Mouse (Mus musculus) small intestine, adult 2 months (tissue): ENCODE results near the gene Itm2c. TPM values are rescaled to one million over a fixed set of nuclear protein-coding genes. Genes with fewer than 3 reads are reported as not detected.

Experiments used
- H3K27ac ChIP-seq: fragments of 200-500 bp; 2 replicates; pipeline ENCODE4 v1.5.1; 2012; ENCODE audit warnings: low read depth, low read length, control low read depth, inconsistent platforms; ENCODE audit not compliant: insufficient read depth
- H3K27me3 ChIP-seq: fragments of 200-500 bp; 2 replicates; pipeline ENCODE4 v1.6.1; 2012; ENCODE audit warnings: mild to moderate bottlenecking, moderate library complexity, low read length, inconsistent platforms; ENCODE audit not compliant: control insufficient read depth, insufficient read depth
- H3K36me3 ChIP-seq: fragments of 200-500 bp; 2 replicates; pipeline ENCODE4 v1.6.1; 2012; ENCODE audit warnings: mild to moderate bottlenecking, low read length, control low read depth, inconsistent platforms; ENCODE audit not compliant: control insufficient read depth, insufficient read depth
- H3K4me1 ChIP-seq: fragments of 200-500 bp; 2 replicates; pipeline ENCODE4 v1.6.1; 2012; ENCODE audit warnings: low read length, inconsistent platforms, mixed read lengths; ENCODE audit not compliant: control insufficient read depth, insufficient read depth, insufficient read length
- H3K4me3 ChIP-seq: fragments of 200-500 bp; 2 replicates; pipeline ENCODE4 v1.5.1; 2012; ENCODE audit warnings: low read depth, mild to moderate bottlenecking, control low read depth, inconsistent platforms, low read length, moderate library complexity
- CTCF ChIP-seq: fragments of 200-500 bp; IDR thresholded peaks from 2 replicates; pipeline ENCODE4 v1.5.1; 2012; ENCODE audit warnings: low read depth, mild to moderate bottlenecking, control low read depth, inconsistent platforms, low read length, moderate library complexity, mixed read lengths; ENCODE audit not compliant: insufficient replicate concordance, insufficient read length; ENCODE audit errors: extremely low read depth
- POLR2A ChIP-seq: fragments of 200-500 bp; IDR thresholded peaks from 2 replicates; pipeline ENCODE4 v1.6.1; 2012; ENCODE audit warnings: low read depth, mild to moderate bottlenecking, control low read depth, inconsistent platforms, low read length, moderate library complexity
- WGBS: fragments of 180-500 bp; shearing (Covaris S2); methylation state at CpG from one replicate; pipeline ENCODE4 v1.1.7; 2018; 5-methylcytosine and 5-hydroxymethylcytosine counted together
- polyA plus RNA-seq: library from polyadenylated mRNA; depleted of rRNA; stranded (reverse); fragments of >200 nt; gene quantifications from 2 replicates; pipeline ENCODE4 v1.2.3, GENCODE M21; 2012

Itm2c gene
- polyA plus RNA-seq, 1 experiment: 95.0 TPM

DNA sequence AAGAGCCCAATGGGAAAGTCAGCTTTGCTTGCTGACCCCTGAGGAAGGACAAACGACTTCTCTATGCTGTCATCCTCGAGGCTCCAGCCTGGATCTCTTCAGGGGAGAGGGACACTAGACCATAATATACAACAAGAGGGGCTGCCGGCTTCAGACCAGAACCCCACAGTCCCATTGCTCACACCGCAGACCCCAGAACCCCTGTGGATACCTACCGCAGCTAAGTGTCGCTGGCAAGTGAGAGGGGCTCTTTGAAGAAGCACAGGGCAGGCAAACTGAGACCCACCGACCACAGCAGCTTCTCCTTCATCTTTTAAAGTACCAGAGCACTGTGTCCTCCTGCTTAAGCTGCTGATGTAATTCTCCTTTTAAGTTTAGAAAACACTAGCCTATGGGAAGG lies 40.5 kb downstream of the Itm2c start:
- Histone ChIP-seq H3K4me3 (no peak overlapping the region), H3K27me3 (no peaks in the 10 kb centered on the region), H3K36me3 (no peaks in the 10 kb centered on the region), H3K27ac (no peak overlapping the region), H3K4me1 (peaks cover 2% of the 10 kb centered on the region; the same call in 1 of the 2 replicates)
- WGBS: 64% methylated on average over 7 of the region's 7 CpGs
- no peak for TF ChIP-seq POLR2A
- TF ChIP-seq CTCF: no peak

DNA sequence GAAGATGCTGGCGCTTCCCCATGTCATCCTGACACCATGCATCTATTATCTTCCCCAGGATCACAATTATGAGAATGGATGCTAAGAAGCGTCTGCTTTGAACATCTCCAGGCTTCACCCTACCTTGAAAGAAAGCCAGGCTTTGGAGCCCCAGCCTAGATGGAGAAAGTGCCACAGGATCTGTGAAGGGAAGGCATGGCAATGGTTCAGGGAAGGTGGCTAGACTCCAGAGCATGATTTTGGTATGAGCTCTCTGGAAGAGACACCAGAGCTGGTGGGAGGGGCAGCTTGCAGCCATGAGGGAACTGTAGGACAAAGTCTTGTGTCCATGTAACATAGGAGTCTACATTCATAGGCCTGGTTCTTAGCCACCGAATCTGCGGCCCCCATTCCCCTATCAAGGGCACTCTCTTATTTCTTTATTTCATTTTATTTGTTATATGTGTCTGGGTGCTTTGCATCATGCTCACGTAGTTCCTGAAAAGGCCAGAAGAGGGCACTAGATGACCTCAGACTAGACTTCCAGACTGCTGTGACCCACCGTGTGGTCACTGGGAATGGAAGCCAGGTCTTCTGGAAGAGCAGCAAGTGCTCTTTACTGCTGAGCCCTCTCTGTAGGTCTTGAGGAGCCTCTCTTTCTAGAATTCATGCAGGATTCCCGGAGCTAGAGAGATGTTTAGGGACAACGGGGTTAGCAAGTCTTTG lies 41.2 kb downstream of the Itm2c start:
- no peak overlapping the region for H3K4me3 ChIP-seq
- H3K27ac ChIP-seq: no peak overlapping the region
- H3K27me3 ChIP-seq: no peaks in the 10 kb centered on the region
- peaks cover 2% of the 10 kb centered on the region; the same call in 1 of the 2 replicates for H3K4me1 ChIP-seq
- TF ChIP-seq POLR2A (no peak), CTCF (peak; percentile 90; the same call in 1 of the 2 replicates)
- no peaks in the 10 kb centered on the region for H3K36me3 ChIP-seq
- WGBS: 51% methylated on average over 8 of the region's 8 CpGs

- Histone ChIP-seq H3K36me3 (peaks cover 2% of the 10 kb centered on the region), H3K27ac (no peak overlapping the region), H3K4me3 (no peak overlapping the region), H3K27me3 (no peaks in the 10 kb centered on the region), H3K4me1 (peaks cover 2% of the 10 kb centered on the region; the same call in 1 of the 2 replicates)
- 35% methylated on average over 6 of the region's 6 CpGs for WGBS
- no peak for TF ChIP-seq CTCF
- TF ChIP-seq POLR2A: no peak
These were observed 42.2 kb downstream of the Itm2c start for GRCm38 (mm10) chr1:85936265-85936664.

- Histone ChIP-seq H3K4me1 (peaks cover 2% of the 10 kb centered on the region; the same call in 1 of the 2 replicates), H3K27me3 (no peaks in the 10 kb centered on the region), H3K36me3 (peaks cover 2% of the 10 kb centered on the region), H3K4me3 (no peak overlapping the region), H3K27ac (no peak overlapping the region)
- no peak for TF ChIP-seq POLR2A
- no peak for TF ChIP-seq CTCF
- 77% methylated on average over 1 of the region's 1 CpGs for WGBS
These were observed 43.2 kb downstream of the Itm2c start for GRCm38 (mm10) chr1:85937323-85937722.

GRCm38 (mm10) chr1:85942318-85942717 lies 48.2 kb downstream of the Itm2c start:
- no peaks in the 10 kb centered on the region for H3K4me1 ChIP-seq
- H3K27me3 ChIP-seq: no peaks in the 10 kb centered on the region
- no peak overlapping the region for H3K4me3 ChIP-seq
- H3K36me3 ChIP-seq: peaks cover 2% of the 10 kb centered on the region
- no peak overlapping the region for H3K27ac ChIP-seq
- 91% methylated on average over 8 of the region's 8 CpGs for WGBS
- TF ChIP-seq POLR2A (no peak), CTCF (no peak)

DNA sequence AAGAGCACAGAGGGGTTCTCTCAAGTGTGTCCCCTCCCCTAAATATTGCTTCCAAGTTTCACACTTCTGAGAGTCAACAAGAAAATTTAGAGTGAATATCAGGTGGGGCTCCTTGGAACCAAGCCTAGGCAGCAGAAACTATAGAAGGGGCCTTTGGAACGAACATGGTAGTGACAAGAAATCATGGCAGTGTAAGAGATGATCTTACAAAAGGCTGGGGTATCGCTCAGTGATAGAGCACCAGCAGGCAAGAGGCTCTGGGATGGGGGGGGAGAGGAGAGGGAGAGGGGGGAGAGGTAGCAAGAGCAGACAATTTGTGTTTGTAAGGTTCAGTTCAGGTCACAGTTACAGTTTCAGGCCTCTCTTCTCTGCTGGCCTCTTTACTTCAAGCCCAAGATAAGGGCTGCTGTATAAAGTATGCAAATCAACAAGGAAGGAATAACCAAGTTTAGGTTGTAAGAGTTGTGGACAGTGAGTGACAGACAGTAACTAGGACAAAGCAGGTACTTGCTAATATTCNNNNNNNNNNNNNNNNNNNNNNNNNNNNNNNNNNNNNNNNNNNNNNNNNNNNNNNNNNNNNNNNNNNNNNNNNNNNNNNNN lies 55.1 kb downstream of the Itm2c start:
- Histone ChIP-seq H3K27me3 (no peaks in the 10 kb centered on the region), H3K4me1 (peaks cover 11% of the 10 kb centered on the region; the same call in 1 of the 2 replicates), H3K27ac (peak overlapping the region; percentile 88), H3K4me3 (no peak overlapping the region), H3K36me3 (peaks cover 2% of the 10 kb centered on the region; the same call in 1 of the 2 replicates)
- 23% methylated on average over 2 of the region's 2 CpGs for WGBS
- TF ChIP-seq POLR2A (no peak), CTCF (no peak)

DNA sequence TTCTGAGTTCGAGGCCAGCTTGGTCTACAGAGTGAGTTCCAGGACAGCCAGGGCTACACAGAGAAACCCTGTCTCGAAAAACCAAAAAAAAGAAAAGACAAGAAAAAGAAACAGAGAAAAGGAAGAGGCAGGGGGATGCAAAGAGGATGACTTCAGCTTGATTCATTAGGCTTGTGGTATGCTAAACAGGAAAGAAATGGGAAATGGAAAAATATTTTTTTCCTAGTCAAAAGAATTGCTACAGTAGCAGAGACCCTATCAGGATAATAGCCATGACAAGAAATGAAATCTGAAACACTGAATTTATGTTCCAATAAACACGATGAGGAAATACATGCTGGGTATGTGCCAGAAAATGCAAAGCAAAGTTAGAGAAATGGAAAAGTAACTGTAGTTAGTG lies 61.1 kb downstream of the Itm2c start:
- WGBS: 53% methylated on average over 3 of the region's 3 CpGs
- Histone ChIP-seq H3K4me3 (no peak overlapping the region), H3K4me1 (peaks cover 32% of the 10 kb centered on the region; the same call in 1 of the 2 replicates), H3K27ac (peak overlapping the region; percentile 66), H3K27me3 (no peaks in the 10 kb centered on the region), H3K36me3 (0 out of 2 replicates have a peak, but pooled peaks cover 3% of the 10 kb centered on the region)
- TF ChIP-seq CTCF (no peak), POLR2A (no peak)
